Mouse (Mus musculus) C2C12 (cell line): ENCODE measurements around the gene Ache.

Source experiments
- CEBPB ChIP-seq: IDR thresholded peaks from one replicate; pipeline ENCODE4 v1.6.1; 2011; ENCODE audit warnings: low read depth, mild to moderate bottlenecking, control low read depth, moderate library complexity
- CTCF ChIP-seq: IDR thresholded peaks from one replicate; pipeline ENCODE4 v1.5.1; 2011; ENCODE audit not compliant: control insufficient read depth, insufficient read depth, insufficient read length
- MAX ChIP-seq: IDR thresholded peaks from one replicate; pipeline ENCODE4 v1.6.1; 2011; ENCODE audit warnings: mild to moderate bottlenecking, control low read depth

DNA sequence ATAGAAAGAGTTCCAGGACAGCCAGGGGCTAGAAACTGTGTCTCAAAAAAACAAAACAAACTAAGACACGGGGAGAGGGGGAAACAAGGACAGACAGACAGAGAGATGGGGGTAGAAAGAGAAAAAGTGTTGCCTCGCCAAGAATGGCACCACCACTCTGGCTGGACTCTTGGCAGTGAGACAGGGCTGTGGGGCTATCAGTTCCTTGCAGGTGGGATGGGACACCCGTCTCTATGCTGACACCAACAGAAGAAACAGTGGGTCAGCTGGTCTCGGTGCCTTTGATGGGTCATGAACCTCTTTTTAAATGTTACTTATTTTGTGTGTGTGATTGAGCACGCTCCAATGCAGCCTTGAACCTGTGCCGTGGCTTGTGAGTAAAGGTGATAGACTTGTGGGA, 52.9 kb downstream of the Ache start:
- TF ChIP-seq CTCF (no peak), CEBPB (no peak), MAX (no peak)
